Mouse (Mus musculus): ENCODE results near the gene Lrrc28. TPM values are rescaled to one million over a fixed set of nuclear protein-coding genes. Genes with fewer than 3 reads are reported as not detected.

Lrrc28 gene
- polyA plus RNA-seq, 1 experiment from 2014 or later, result 18.4 TPM

DNA sequence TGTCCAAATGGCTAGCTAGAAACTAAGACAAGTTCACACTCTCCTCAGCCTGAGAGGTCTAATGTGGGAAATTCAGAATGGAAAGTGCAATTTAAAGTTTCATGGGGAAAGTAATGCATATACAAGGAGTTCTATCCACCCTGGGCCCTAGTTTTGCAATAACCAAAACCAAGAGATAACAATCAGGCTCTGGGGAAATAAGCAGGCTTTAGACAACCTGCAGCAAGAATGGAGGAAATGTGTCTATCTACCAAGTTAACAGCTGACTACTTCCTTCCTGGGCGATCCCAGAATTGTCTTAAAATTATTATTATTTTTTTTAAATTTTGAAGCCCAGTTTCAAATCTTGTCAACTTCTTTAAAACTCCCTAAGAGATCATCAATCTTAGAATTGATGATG lies 48.7 kb downstream of the Lrrc28 start:
- no peak for ATAC-seq (ENCODE audit: low FRiP score, low TSS enrichment)
- Histone ChIP-seq H3K4me3 (ENCODE audit: low read length) (no peak overlapping the region), H3K36me3 (ENCODE audit: control insufficient read depth, insufficient read depth, low read length) (no peaks in the 10 kb centered on the region), H3K9ac (ENCODE audit: low read depth, low read length) (no peak overlapping the region), H3K27ac (ENCODE audit: low read depth, low read length) (no peak overlapping the region), H3K9me3 (ENCODE audit: control insufficient read depth, low read length) (no peaks in the 10 kb centered on the region), H3K4me2 (replicated peaks; ENCODE audit: low read depth, low read length) (no peak overlapping the region), H3K27me3 (ENCODE audit: control insufficient read depth, insufficient read depth, low read length) (no peaks in the 10 kb centered on the region), H3K4me1 (ENCODE audit: control insufficient read depth, insufficient read depth, low read length) (no peaks in the 10 kb centered on the region)
- WGBS, result 91% methylated on average over 1 of the region's 1 CpGs

DNA sequence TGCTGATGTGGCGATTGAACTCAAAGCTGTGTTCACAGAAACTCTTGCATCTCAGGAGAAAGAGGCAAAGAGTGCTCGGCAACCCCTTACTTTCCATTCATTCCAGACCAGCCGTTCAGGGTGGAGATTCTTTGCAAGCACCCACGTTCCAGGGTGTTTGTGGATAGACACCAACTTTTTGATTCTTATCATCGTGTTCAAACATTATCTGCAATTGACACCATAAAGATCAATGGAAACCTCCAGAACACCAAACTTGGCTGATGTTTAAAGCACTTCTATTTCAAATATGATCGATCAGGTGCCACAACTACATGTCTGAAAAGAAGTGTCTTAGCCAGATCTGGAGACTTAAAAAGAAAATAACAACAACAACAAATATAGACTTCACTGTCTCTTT lies 51.2 kb downstream of the Lrrc28 start:
- no peak overlapping the region for H3K4me3 ChIP-seq (ENCODE audit: low read length)
- WGBS, result 92% methylated on average over 6 of the region's 6 CpGs
- no peaks in the 10 kb centered on the region for H3K36me3 ChIP-seq (ENCODE audit: control insufficient read depth, insufficient read depth, low read length)
- H3K9me3 ChIP-seq (ENCODE audit: control insufficient read depth, low read length), result no peaks in the 10 kb centered on the region
- no peak for ATAC-seq (ENCODE audit: low FRiP score, low TSS enrichment)
- no peak overlapping the region for H3K9ac ChIP-seq (ENCODE audit: low read depth, low read length)
- no peak overlapping the region for H3K4me2 ChIP-seq (replicated peaks; ENCODE audit: low read depth, low read length)
- H3K27ac ChIP-seq (ENCODE audit: low read depth, low read length), result no peak overlapping the region
- no peaks in the 10 kb centered on the region for H3K4me1 ChIP-seq (ENCODE audit: control insufficient read depth, insufficient read depth, low read length)
- no peaks in the 10 kb centered on the region for H3K27me3 ChIP-seq (ENCODE audit: control insufficient read depth, insufficient read depth, low read length)

DNA sequence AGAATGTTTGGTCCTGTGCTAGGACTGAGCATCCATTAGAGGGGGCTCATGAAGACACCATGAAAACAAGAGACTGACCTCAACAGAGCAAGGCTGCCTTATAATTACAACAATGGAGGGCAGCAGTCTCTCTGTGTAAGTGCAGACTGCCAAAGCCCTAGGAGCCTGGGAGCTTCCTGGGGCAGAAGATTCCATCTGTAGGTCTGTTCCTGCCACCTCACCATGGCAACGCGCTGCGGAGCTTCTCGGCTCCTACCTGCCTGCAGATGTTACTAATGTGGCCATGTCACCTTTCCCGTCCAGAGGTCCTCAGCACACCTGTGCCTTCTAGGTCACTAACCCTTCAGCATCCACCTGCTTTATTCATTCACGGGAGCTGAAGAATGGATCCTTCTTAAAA lies 52.4 kb downstream of the Lrrc28 start:
- Histone ChIP-seq H3K9me3 (ENCODE audit: control insufficient read depth, low read length) (no peaks in the 10 kb centered on the region), H3K27ac (ENCODE audit: low read depth, low read length) (no peak overlapping the region), H3K27me3 (ENCODE audit: control insufficient read depth, insufficient read depth, low read length) (no peaks in the 10 kb centered on the region), H3K4me2 (replicated peaks; ENCODE audit: low read depth, low read length) (no peak overlapping the region), H3K9ac (ENCODE audit: low read depth, low read length) (no peak overlapping the region), H3K4me1 (ENCODE audit: control insufficient read depth, insufficient read depth, low read length) (no peaks in the 10 kb centered on the region), H3K36me3 (ENCODE audit: control insufficient read depth, insufficient read depth, low read length) (no peaks in the 10 kb centered on the region), H3K4me3 (ENCODE audit: low read length) (no peak overlapping the region)
- WGBS, result 96% methylated on average over 6 of the region's 6 CpGs
- no peak for ATAC-seq (ENCODE audit: low FRiP score, low TSS enrichment)

DNA sequence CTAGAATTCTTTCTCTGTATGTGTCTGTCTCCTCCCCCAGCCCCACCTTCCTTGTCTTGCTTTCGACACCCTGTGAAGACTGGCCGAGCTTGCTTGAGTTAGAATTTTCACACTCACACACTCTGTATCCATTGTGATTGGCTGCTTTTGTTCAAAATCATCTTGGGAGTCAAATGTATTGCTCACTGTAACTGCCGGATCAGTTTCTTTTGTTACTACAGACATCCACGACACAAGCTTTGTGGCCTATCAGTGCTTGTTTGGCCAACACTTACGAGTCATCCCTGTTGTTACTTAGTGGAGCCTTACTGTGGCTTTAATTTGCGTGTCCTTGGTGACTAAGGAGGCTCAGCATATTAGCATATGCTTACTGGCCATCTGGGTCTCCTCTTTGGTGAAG lies 56.3 kb downstream of the Lrrc28 start:
- Histone ChIP-seq H3K4me2 (replicated peaks; ENCODE audit: low read depth, low read length) (no peak overlapping the region), H3K9me3 (ENCODE audit: control insufficient read depth, low read length) (no peaks in the 10 kb centered on the region), H3K4me3 (ENCODE audit: low read length) (no peak overlapping the region), H3K27me3 (ENCODE audit: control insufficient read depth, insufficient read depth, low read length) (no peaks in the 10 kb centered on the region), H3K36me3 (ENCODE audit: control insufficient read depth, insufficient read depth, low read length) (no peaks in the 10 kb centered on the region), H3K4me1 (ENCODE audit: control insufficient read depth, insufficient read depth, low read length) (no peaks in the 10 kb centered on the region), H3K27ac (ENCODE audit: low read depth, low read length) (no peak overlapping the region), H3K9ac (ENCODE audit: low read depth, low read length) (no peak overlapping the region)
- ATAC-seq (ENCODE audit: low FRiP score, low TSS enrichment), result no peak
- whole genome bisulfite sequencing, result 84% methylated on average over 6 of the region's 6 CpGs

DNA sequence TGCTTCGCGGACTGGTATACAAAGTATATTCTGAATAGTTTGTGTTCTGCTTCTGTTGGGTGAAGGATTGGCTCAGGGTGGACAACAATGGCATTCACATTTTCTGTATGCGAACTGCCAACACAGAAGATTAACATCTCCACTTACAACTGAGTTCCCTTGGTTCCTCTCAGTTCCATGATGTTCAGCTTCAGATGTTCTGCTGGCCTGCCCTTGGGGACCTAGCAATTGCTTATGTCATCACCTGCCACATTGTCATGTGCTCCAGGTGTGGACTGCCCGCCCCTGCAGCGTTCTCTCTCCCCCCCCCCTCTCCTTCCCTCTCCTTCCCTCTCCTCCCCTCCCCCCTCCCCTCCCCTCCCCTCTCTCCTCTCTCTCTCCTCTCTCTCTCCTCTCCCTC lies 58.6 kb downstream of the Lrrc28 start:
- ATAC-seq (ENCODE audit: low FRiP score, low TSS enrichment), result no peak
- Histone ChIP-seq H3K36me3 (ENCODE audit: control insufficient read depth, insufficient read depth, low read length) (no peaks in the 10 kb centered on the region), H3K4me2 (replicated peaks; ENCODE audit: low read depth, low read length) (no peak overlapping the region), H3K9me3 (ENCODE audit: control insufficient read depth, low read length) (no peaks in the 10 kb centered on the region), H3K4me3 (ENCODE audit: low read length) (no peak overlapping the region), H3K4me1 (ENCODE audit: control insufficient read depth, insufficient read depth, low read length) (no peaks in the 10 kb centered on the region), H3K27ac (ENCODE audit: low read depth, low read length) (no peak overlapping the region), H3K27me3 (ENCODE audit: control insufficient read depth, insufficient read depth, low read length) (no peaks in the 10 kb centered on the region), H3K9ac (ENCODE audit: low read depth, low read length) (no peak overlapping the region)
- 78% methylated on average over 5 of the region's 5 CpGs for WGBS

DNA sequence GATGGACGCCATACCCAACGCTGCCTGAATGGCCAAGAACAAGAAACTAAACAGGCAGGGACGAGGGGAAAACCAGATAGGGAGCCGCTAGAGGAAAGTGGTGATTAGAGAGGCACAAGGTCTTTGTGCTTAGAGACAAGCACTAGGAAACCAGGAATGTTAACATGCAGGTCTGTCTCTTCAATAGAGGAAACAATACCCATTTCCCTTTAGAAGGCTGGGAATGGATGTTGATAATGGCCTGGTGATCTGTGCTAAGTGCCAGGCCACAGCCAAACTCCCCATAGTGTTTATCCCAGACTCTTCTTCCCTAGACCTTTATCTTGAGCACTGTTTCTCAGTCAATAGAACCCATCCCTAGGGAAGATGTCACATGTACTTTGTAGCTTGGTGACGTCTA lies 61.2 kb downstream of the Lrrc28 start:
- WGBS, result 84% methylated on average over 5 of the region's 5 CpGs
- Histone ChIP-seq H3K9ac (ENCODE audit: low read depth, low read length) (no peak overlapping the region), H3K9me3 (ENCODE audit: control insufficient read depth, low read length) (no peaks in the 10 kb centered on the region), H3K4me2 (replicated peaks; ENCODE audit: low read depth, low read length) (no peak overlapping the region), H3K4me1 (ENCODE audit: control insufficient read depth, insufficient read depth, low read length) (no peaks in the 10 kb centered on the region), H3K27ac (ENCODE audit: low read depth, low read length) (no peak overlapping the region), H3K4me3 (ENCODE audit: low read length) (no peak overlapping the region), H3K36me3 (ENCODE audit: control insufficient read depth, insufficient read depth, low read length) (no peaks in the 10 kb centered on the region), H3K27me3 (ENCODE audit: control insufficient read depth, insufficient read depth, low read length) (no peaks in the 10 kb centered on the region)
- no peak for ATAC-seq (ENCODE audit: low FRiP score, low TSS enrichment)

DNA sequence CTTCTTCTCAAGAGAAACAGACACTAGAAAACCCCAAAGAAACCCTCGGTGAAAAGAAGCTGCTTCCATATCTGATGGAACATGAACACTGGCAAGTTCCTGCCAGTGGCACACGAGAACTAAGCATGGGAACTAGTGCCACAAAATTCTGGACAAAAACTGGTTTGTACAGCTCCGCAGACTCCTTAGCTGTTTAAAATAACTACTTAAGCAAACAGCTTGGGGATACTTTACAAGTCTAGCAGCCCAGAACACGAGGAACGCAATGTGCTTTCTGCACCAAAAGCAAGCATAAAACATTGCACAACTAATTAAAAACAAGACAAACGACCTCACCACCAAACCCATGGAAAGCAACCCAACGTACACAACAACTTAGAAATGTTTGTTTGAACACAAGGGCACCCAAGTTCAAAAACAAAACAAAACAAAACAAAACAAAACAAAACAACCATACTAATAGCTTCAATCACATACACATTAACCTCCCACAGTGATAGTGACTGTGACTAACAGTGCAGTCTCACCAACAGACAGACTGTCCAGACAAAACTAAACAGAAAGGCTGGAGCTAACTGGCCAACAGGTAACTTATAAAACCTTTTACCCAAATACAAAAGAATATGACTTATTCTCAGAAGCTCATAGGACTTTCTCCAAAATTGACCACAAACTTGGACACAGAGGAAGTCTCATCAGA lies 66.1 kb downstream of the Lrrc28 start:
- Histone ChIP-seq H3K9me3 (ENCODE audit: control insufficient read depth, low read length) (no peaks in the 10 kb centered on the region), H3K27me3 (ENCODE audit: control insufficient read depth, insufficient read depth, low read length) (no peaks in the 10 kb centered on the region), H3K4me1 (ENCODE audit: control insufficient read depth, insufficient read depth, low read length) (no peaks in the 10 kb centered on the region), H3K9ac (ENCODE audit: low read depth, low read length) (no peak overlapping the region), H3K4me2 (replicated peaks; ENCODE audit: low read depth, low read length) (no peak overlapping the region), H3K27ac (ENCODE audit: low read depth, low read length) (no peak overlapping the region), H3K4me3 (ENCODE audit: low read length) (no peak overlapping the region), H3K36me3 (ENCODE audit: control insufficient read depth, insufficient read depth, low read length) (no peaks in the 10 kb centered on the region)
- WGBS, result 58% methylated on average over 7 of the region's 7 CpGs
- ATAC-seq (ENCODE audit: low FRiP score, low TSS enrichment), result no peak

DNA sequence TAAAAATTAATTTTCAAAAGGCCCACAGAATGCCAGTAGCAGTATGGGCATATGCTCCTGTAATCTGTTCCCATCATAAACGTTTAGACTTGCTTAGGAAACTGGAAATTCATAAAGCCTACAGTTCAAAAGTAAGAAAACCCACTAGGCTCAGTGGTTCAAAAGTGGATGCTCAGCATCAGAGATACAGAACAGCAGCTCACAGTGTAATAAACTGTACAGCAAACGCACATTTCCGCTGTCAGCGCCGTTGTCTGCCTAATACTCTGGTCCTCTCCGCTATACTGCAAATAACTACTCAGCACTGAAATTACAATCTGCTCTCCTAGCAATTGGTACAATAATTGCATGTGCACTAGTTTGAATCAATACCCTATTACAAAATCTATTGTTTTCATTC lies 67.0 kb downstream of the Lrrc28 start:
- Histone ChIP-seq H3K9ac (ENCODE audit: low read depth, low read length) (no peak overlapping the region), H3K27me3 (ENCODE audit: control insufficient read depth, insufficient read depth, low read length) (no peaks in the 10 kb centered on the region), H3K4me1 (ENCODE audit: control insufficient read depth, insufficient read depth, low read length) (no peaks in the 10 kb centered on the region), H3K9me3 (ENCODE audit: control insufficient read depth, low read length) (no peaks in the 10 kb centered on the region), H3K36me3 (ENCODE audit: control insufficient read depth, insufficient read depth, low read length) (no peaks in the 10 kb centered on the region), H3K27ac (ENCODE audit: low read depth, low read length) (no peak overlapping the region), H3K4me3 (ENCODE audit: low read length) (no peak overlapping the region), H3K4me2 (replicated peaks; ENCODE audit: low read depth, low read length) (no peak overlapping the region)
- 89% methylated on average over 6 of the region's 6 CpGs for WGBS
- no peak for ATAC-seq (ENCODE audit: low FRiP score, low TSS enrichment)

DNA sequence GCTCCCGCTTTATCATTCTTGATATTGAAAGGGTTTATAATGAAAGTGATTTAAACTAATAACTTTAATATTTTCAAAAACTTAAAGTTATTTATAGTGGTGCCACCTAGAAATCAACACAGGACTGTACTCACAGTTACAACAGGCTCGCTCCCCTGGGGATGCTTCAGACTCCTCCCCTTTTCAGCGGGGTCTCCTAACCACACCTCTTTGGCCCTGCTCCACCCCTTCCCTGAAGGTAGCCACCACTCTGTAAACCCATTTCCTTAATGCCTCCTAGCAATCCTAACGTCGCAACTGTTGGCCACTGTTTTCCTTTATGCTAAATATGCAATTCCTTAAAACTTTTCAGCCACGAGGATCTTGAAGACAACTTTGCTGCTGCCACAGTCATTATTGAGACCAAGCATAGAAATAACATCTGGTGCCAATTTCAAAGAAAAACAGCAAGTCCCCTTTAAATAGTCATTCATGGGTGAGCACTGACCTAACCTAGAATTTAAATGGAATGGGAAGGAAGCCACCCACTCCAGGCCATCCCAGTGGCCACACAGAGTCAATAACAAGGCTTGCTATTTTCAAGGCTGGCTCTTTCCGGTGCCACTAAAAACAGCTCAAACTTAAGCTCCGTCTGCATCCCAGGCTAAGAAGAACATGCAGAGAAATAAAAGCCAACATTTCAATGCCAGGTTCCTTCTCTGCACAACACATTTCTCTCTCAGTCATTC lies 78.4 kb downstream of the Lrrc28 start:
- Histone ChIP-seq H3K36me3 (ENCODE audit: control insufficient read depth, insufficient read depth, low read length) (no peaks in the 10 kb centered on the region), H3K9ac (ENCODE audit: low read depth, low read length) (no peak overlapping the region), H3K27me3 (ENCODE audit: control insufficient read depth, insufficient read depth, low read length) (no peaks in the 10 kb centered on the region), H3K4me2 (replicated peaks; ENCODE audit: low read depth, low read length) (no peak overlapping the region), H3K27ac (ENCODE audit: low read depth, low read length) (no peak overlapping the region), H3K4me1 (ENCODE audit: control insufficient read depth, insufficient read depth, low read length) (no peaks in the 10 kb centered on the region), H3K9me3 (ENCODE audit: control insufficient read depth, low read length) (no peaks in the 10 kb centered on the region), H3K4me3 (ENCODE audit: low read length) (no peak overlapping the region)
- ATAC-seq (ENCODE audit: low FRiP score, low TSS enrichment), result no peak
- 63% methylated on average over 8 of the region's 8 CpGs for WGBS
